Mouse (Mus musculus) urinary bladder, adult 18-20 months (tissue): ENCODE data around the gene G0s2.
"Not testable (repeated sequence)": the region's sequence is repeated elsewhere in the genome, so short reads cannot be mapped to it uniquely, and the experiment has no call there.

ENCODE experiments used
- DNase-seq, 2 experiments: peaks; one replicate each; pipeline ENCODE4 v3.0.0; 2022; ENCODE audit warnings: low spot score in 2 of 2, mixed read lengths in 2 of 2

G0s2 gene

GRCm38 (mm10) chr1:193253895-193254294 lies 19.1 kb downstream of the G0s2 start:
- DNase-seq, result not testable (repeated sequence)

GRCm38 (mm10) chr1:193252616-193253015 lies 20.4 kb downstream of the G0s2 start:
- DNase-seq, result no peak

GRCm38 (mm10) chr1:193251386-193251785 lies 21.6 kb downstream of the G0s2 start:
- no peak for DNase-seq

- DNase-seq, result no peak
Measured at GRCm38 (mm10) chr1:193250026-193250425, 23.0 kb downstream of the G0s2 start.

GRCm38 (mm10) chr1:193244235-193244634 lies 28.8 kb downstream of the G0s2 start:
- no peak for DNase-seq

GRCm38 (mm10) chr1:193243571-193244193 lies 29.3 kb downstream of the G0s2 start:
- no peak for DNase-seq

- no peak for DNase-seq
Measured at GRCm38 (mm10) chr1:193242863-193243262, 30.2 kb downstream of the G0s2 start.

- DNase-seq, result peak in 1 of 2 experiments; percentile 86
Measured at GRCm38 (mm10) chr1:193242238-193242637, 30.8 kb downstream of the G0s2 start.

GRCm38 (mm10) chr1:193241436-193241835 lies 31.6 kb downstream of the G0s2 start:
- DNase-seq, result no peak

GRCm38 (mm10) chr1:193238426-193238825 lies 34.6 kb downstream of the G0s2 start:
- DNase-seq, result no peak

GRCm38 (mm10) chr1:193234930-193235329 lies 38.1 kb downstream of the G0s2 start:
- DNase-seq, result no peak

- DNase-seq, result no peak
Measured at GRCm38 (mm10) chr1:193234130-193234645, 38.8 kb downstream of the G0s2 start.

GRCm38 (mm10) chr1:193232732-193233131 lies 40.3 kb downstream of the G0s2 start:
- no peak for DNase-seq

GRCm38 (mm10) chr1:193230935-193231334 lies 42.1 kb downstream of the G0s2 start:
- no peak for DNase-seq

GRCm38 (mm10) chr1:193230531-193230930 lies 42.5 kb downstream of the G0s2 start:
- no peak for DNase-seq

GRCm38 (mm10) chr1:193229570-193229969 lies 43.4 kb downstream of the G0s2 start:
- DNase-seq, result no peak

- DNase-seq, result no peak
Measured at GRCm38 (mm10) chr1:193227537-193227936, 45.5 kb downstream of the G0s2 start.

- DNase-seq, result no peak
Measured at GRCm38 (mm10) chr1:193226724-193227522, 46.1 kb downstream of the G0s2 start.

GRCm38 (mm10) chr1:193226114-193226513 lies 46.9 kb downstream of the G0s2 start:
- no peak for DNase-seq

GRCm38 (mm10) chr1:193225531-193225930 lies 47.5 kb downstream of the G0s2 start:
- no peak for DNase-seq
